ENCODE assay signal across 8 mouse cellular contexts in genomic region chr4:108339277-108339690, GRCm38 (mm10). TPM values are rescaled to one million over a fixed set of nuclear protein-coding genes. Genes with fewer than 3 reads are reported as not detected.
DNase-seq lines count a peak whose midpoint lies in the region; ATAC-seq and TF ChIP-seq lines count a peak whose summit lies in the region.

No protein-coding gene starts in this region.

- WGBS in cerebellum, adult 2 months: 6% methylated on average over 4 of the region's 4 CpGs
- WGBS in limb, embryonic 12.5 days: 20% methylated on average over 4 of the region's 4 CpGs
- 12% methylated on average over 4 of the region's 4 CpGs for WGBS in midbrain, embryonic 15.5 days

- TF ChIP-seq POLR2A in cerebellum, adult 2 months (IDR thresholded peaks at IDR 0.05; ENCODE audit: borderline replicate concordance, insufficient read depth, low read length): no peak

- peaks cover 14% of the 10 kb centered on the region for H3K4me1 ChIP-seq in cerebellum, adult 2 months (ENCODE audit: control insufficient read depth, insufficient read depth, low read length)
- H3K4me1 ChIP-seq in limb, embryonic 12.5 days (replicated peaks): peaks cover 12% of the 10 kb centered on the region
- H3K4me1 ChIP-seq in midbrain, embryonic 15.5 days: 0 out of 2 replicates have a peak, but pooled peaks cover 4% of the 10 kb centered on the region

- no peaks in the 10 kb centered on the region for H3K9me3 ChIP-seq in limb, embryonic 12.5 days
- no peaks in the 10 kb centered on the region for H3K9me3 ChIP-seq in midbrain, embryonic 15.5 days

- peak; percentile 69 for TF ChIP-seq CTCF in cerebellum, adult 2 months (IDR thresholded peaks at IDR 0.05; ENCODE audit: borderline replicate concordance, insufficient read depth, low read depth, low read length)

- peaks cover 59% of the 10 kb centered on the region for H3K36me3 ChIP-seq in limb, embryonic 12.5 days
- peaks cover 20% of the 10 kb centered on the region for H3K36me3 ChIP-seq in midbrain, embryonic 15.5 days (replicated peaks)

- H3K4me3 ChIP-seq in cerebellum, adult 2 months (replicated peaks; ENCODE audit: insufficient read depth, low read depth, low read length): no peak overlapping the region
- no peak overlapping the region for H3K4me3 ChIP-seq in limb, embryonic 12.5 days (replicated peaks)
- no peak overlapping the region for H3K4me3 ChIP-seq in midbrain, embryonic 15.5 days

- peak overlapping the region; percentile 13 for H3K27ac ChIP-seq in cerebellum, adult 2 months (ENCODE audit: insufficient read depth, low read length)
- H3K27ac ChIP-seq in limb, embryonic 12.5 days: no peak overlapping the region; the same call in 1 of the 2 replicates
- H3K27ac ChIP-seq in midbrain, embryonic 15.5 days: no peak overlapping the region

- no peak overlapping the region for H3K9ac ChIP-seq in limb, embryonic 12.5 days (replicated peaks)
- H3K9ac ChIP-seq in midbrain, embryonic 15.5 days: no peak overlapping the region

- H3K27me3 ChIP-seq in cerebellum, adult 2 months (ENCODE audit: control insufficient read depth, insufficient read depth, low read length): no peaks in the 10 kb centered on the region
- no peaks in the 10 kb centered on the region for H3K27me3 ChIP-seq in limb, embryonic 12.5 days
- no peaks in the 10 kb centered on the region for H3K27me3 ChIP-seq in midbrain, embryonic 15.5 days (replicated peaks)

- H3K4me2 ChIP-seq in limb, embryonic 12.5 days: no peak overlapping the region
- H3K4me2 ChIP-seq in midbrain, embryonic 15.5 days: no peak overlapping the region

- ATAC-seq in inflammation-experienced regulatory T-cells, adult 6 months: peak; percentile 90
- ATAC-seq in limb, embryonic 12.5 days (ENCODE audit: insufficient number of reproducible peaks, insufficient read depth, low FRiP score, low TSS enrichment, low read depth): peak; percentile 49
- peak; percentile 78 for ATAC-seq in midbrain, embryonic 15.5 days (replicated peaks)

- DNase-seq in urinary bladder, postnatal 14 days (ENCODE audit: low spot score): peak; percentile 61
- DNase-seq in urinary bladder, adult 18-20 months (ENCODE audit: low spot score in 2 of 2): no peak
- peak; percentile 66 to 70 for DNase-seq in cerebellum, adult 2 months
- DNase-seq in forelimb bud, embryonic 11.5 days (ENCODE audit: low read depth, low spot score): peak; percentile 82
- DNase-seq in spleen, postnatal 4 days (ENCODE audit: low spot score in 2 of 2): peak; percentile 29 to 71

RNA-seq across cellular contexts. Expression of gene Coa7, which starts 11.3 kb away (rescaled TPM):
- 15.9 and 16.8 TPM in 2 replicates for polyA plus RNA-seq in cerebellum, adult 2 months (2012; rRNA removed)
- 10 to 100 TPM; 16.1 to 26.8 (median 22.9) TPM for polyA plus RNA-seq in inflammation-experienced regulatory T-cells, adult 6 months (2017; shearing (Covaris generic))
- 50.4 and 53.0 TPM in 2 replicates for polyA plus RNA-seq in limb, embryonic 12.5 days (2016; fragmentation: Nextera tagmentation; extraction: Ambion mirVana)
- 51.1 and 51.4 TPM in 2 replicates for polyA plus RNA-seq in midbrain, embryonic 15.5 days (2015; fragmentation: Nextera tagmentation; extraction: Ambion mirVana)

RNA-seq across cellular contexts. Expression of gene Zyg11b, which starts 38.4 kb away (rescaled TPM):
- 39.1 and 39.4 TPM in 2 replicates for polyA plus RNA-seq in cerebellum, adult 2 months (2012; rRNA removed)
- polyA plus RNA-seq in inflammation-experienced regulatory T-cells, adult 6 months (2017; shearing (Covaris generic)): 10 to 100 TPM in 2 of 3 experiments, 1 to 10 TPM in 1; 7.5 to 14.1 (median 12.2) TPM
- 17.7 and 18.5 TPM in 2 replicates for polyA plus RNA-seq in limb, embryonic 12.5 days (2016; fragmentation: Nextera tagmentation; extraction: Ambion mirVana)
- polyA plus RNA-seq in midbrain, embryonic 15.5 days (2015; fragmentation: Nextera tagmentation; extraction: Ambion mirVana): 33.9 and 37.3 TPM in 2 replicates

RNA-seq across cellular contexts. Expression of gene Shisal2a, which starts 43.9 kb away (rescaled TPM):
- polyA plus RNA-seq in cerebellum, adult 2 months (2012; rRNA removed): 0.36 and 0.73 TPM in 2 replicates
- not detected for polyA plus RNA-seq in inflammation-experienced regulatory T-cells, adult 6 months (2017; shearing (Covaris generic))
- polyA plus RNA-seq in limb, embryonic 12.5 days (2016; fragmentation: Nextera tagmentation; extraction: Ambion mirVana): 8.1 and 9.4 TPM in 2 replicates
- 6.4 TPM in 2 replicates for polyA plus RNA-seq in midbrain, embryonic 15.5 days (2015; fragmentation: Nextera tagmentation; extraction: Ambion mirVana)

Comparison
In these comparisons a context has a peak if more than half of its experiments do, and no peak if none do; other contexts are left out.
1. DNase-seq: peak in urinary bladder, postnatal 14 days (single experiment), cerebellum, adult 2 months (2 of 2), forelimb bud, embryonic 11.5 days (single experiment) and spleen, postnatal 4 days (2 of 2); none in urinary bladder, adult 18-20 months (0 of 2).
2. Peak in every context shown above with its lines, with median percentiles within 50 percentile points of each other: ATAC-seq.